Mouse (Mus musculus): ENCODE measurements at regions not wholly inside any gene's neighbourhood (a gene's known extent, or its start where the extent isn't known, plus 50 kb on each side); places are given as distances from the start of the nearest gene placed in this dataset.

DNA sequence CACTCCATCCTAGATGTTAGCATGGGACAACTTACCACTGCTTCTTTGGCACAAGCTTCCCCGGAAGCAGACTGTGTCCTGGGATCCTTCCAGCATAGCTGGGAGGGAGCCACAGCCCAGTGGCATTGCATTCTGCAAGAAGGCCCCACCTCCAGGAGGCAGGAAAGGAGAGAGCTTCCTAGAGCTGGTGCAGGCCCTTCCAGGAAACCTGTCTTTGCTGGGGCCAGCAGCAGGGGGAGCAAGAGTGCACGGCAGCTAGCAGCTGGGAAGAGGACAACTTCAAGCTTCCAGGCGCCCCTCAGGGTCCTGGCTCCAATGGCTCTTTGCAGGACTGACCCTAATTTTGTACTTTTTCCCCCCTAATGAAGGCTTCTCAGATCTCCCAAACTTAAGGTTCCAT, 115.4 kb upstream of the Sorcs3 start:
- Histone ChIP-seq H3K4me1 (replicated peaks) (0 out of 2 replicates have a peak, but pooled peaks cover 9% of the 10 kb centered on the region), H3K9ac (replicated peaks) (no peak overlapping the region), H3K4me2 (no peak overlapping the region), H3K27ac (no peak overlapping the region), H3K36me3 (no peaks in the 10 kb centered on the region), H3K9me3 (peaks cover 14% of the 10 kb centered on the region; the same call in 1 of the 2 replicates), H3K4me3 (replicated peaks) (no peak overlapping the region), H3K27me3 (peaks cover 5% of the 10 kb centered on the region)
- WGBS = 20% methylated on average over 3 of the region's 3 CpGs
- no peak; the same call in 1 of the 2 replicates for ATAC-seq (ENCODE audit: insufficient number of reproducible peaks, insufficient read depth, low FRiP score, low TSS enrichment, low read depth)

GRCm38 (mm10) chr19:48097363-48097762, 108.5 kb upstream of the Sorcs3 start:
- H3K9me3 ChIP-seq = peaks cover 5% of the 10 kb centered on the region; the same call in 1 of the 2 replicates
- H3K4me2 ChIP-seq = no peak overlapping the region
- 0 out of 2 replicates have a peak, but pooled peaks cover 5% of the 10 kb centered on the region for H3K4me1 ChIP-seq (replicated peaks)
- H3K4me3 ChIP-seq (replicated peaks) = no peak overlapping the region
- ATAC-seq (ENCODE audit: insufficient number of reproducible peaks, insufficient read depth, low FRiP score, low TSS enrichment, low read depth) = no peak
- H3K9ac ChIP-seq (replicated peaks) = no peak overlapping the region
- H3K36me3 ChIP-seq = no peaks in the 10 kb centered on the region
- 76% methylated on average over 5 of the region's 5 CpGs for WGBS
- H3K27me3 ChIP-seq = no peaks in the 10 kb centered on the region
- H3K27ac ChIP-seq = no peak overlapping the region

DNA sequence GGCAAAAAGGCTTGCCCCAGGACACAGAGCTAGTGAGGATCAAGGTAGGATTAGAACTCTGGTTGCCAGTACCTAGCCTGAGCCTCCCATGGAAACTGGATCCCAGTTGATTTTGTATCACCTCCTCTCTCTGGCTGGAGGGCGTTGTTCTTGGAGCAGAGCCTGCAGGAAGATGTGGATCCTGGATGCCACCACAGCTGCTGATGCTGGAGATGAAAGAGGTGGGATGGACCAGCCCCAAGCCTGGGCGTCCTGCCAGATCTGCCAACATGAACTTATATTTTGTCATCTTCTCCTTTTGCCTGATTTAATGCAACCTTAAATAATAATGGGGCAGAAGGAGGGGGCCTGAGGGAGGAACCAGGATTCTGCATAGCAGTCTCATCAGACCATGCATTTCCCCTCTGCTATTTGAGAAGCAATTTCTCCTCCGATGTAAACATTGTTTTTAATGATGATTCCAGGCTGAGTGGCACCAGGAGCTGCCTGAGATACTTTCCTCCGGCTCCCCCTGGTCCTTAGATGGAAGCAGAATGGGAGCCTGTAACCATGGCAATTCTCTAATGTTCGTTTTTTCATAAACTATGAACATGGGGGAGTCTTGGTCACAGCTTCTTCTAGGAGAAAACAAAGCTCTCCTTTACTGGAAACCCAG, 107.8 kb upstream of the Sorcs3 start:
- no peak overlapping the region for H3K27ac ChIP-seq
- no peak overlapping the region for H3K4me3 ChIP-seq (replicated peaks)
- no peak for ATAC-seq (ENCODE audit: insufficient number of reproducible peaks, insufficient read depth, low FRiP score, low TSS enrichment, low read depth)
- 61% methylated on average over 5 of the region's 5 CpGs for WGBS
- H3K4me2 ChIP-seq = no peak overlapping the region
- no peaks in the 10 kb centered on the region for H3K36me3 ChIP-seq
- H3K9ac ChIP-seq (replicated peaks) = no peak overlapping the region
- peaks cover 5% of the 10 kb centered on the region; the same call in 1 of the 2 replicates for H3K9me3 ChIP-seq
- H3K27me3 ChIP-seq = no peaks in the 10 kb centered on the region
- 0 out of 2 replicates have a peak, but pooled peaks cover 5% of the 10 kb centered on the region for H3K4me1 ChIP-seq (replicated peaks)

DNA sequence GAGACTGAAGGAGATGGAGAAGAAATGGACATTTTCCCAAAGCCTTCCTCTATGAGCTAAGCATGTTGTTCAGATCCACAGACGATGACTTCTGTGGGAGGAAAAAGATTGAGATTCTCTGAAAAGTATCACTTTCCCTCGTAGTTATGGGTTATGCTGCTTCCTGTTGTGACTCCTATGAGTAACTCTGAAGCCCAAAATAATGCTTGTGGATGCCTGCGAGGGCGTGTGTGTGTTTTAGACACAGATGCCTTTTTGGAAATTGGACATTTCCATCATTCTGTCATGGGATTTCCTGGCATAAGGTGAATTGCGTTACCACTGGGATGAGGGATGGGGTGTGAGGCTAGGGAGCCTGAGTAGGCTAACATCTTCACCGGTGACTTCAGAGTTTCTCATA, 104.8 kb upstream of the Sorcs3 start:
- Histone ChIP-seq H3K4me3 (replicated peaks) (no peak overlapping the region), H3K4me2 (no peak overlapping the region), H3K4me1 (replicated peaks) (0 out of 2 replicates have a peak, but pooled peaks cover 5% of the 10 kb centered on the region), H3K27ac (no peak overlapping the region), H3K9ac (replicated peaks) (no peak overlapping the region), H3K9me3 (no peaks in the 10 kb centered on the region), H3K36me3 (no peaks in the 10 kb centered on the region), H3K27me3 (no peaks in the 10 kb centered on the region)
- no peak for ATAC-seq (ENCODE audit: insufficient number of reproducible peaks, insufficient read depth, low FRiP score, low TSS enrichment, low read depth)
- WGBS = 87% methylated on average over 6 of the region's 6 CpGs

DNA sequence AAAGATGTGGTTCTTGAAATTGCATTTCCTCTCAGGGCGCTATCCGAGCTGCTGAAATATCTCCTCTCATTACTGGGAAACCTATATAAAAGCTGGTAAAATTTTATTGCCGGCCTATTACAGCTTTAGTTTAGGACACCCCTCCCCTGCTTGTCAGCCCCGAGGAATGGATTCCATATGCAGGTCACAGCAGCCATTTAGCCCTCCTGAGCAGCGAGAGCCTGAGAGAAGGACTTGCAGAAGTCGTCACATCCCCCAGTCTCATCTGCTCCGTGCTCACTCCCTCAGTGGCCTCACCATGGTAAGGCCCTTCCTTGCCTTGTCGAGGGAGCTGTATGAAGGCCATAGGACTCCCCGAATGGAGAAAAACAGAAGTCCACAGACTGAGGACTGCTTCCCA, 90.7 kb upstream of the Sorcs3 start:
- no peaks in the 10 kb centered on the region for H3K9me3 ChIP-seq
- H3K27me3 ChIP-seq = peaks cover 17% of the 10 kb centered on the region
- 11% methylated on average over 9 of the region's 9 CpGs for WGBS
- no peak overlapping the region for H3K9ac ChIP-seq (replicated peaks)
- peak overlapping the region; percentile 64; the same call in 1 of the 2 replicates for H3K27ac ChIP-seq
- H3K4me3 ChIP-seq (replicated peaks) = no peak overlapping the region
- no peaks in the 10 kb centered on the region for H3K36me3 ChIP-seq
- H3K4me1 ChIP-seq (replicated peaks) = peaks cover 37% of the 10 kb centered on the region
- peak overlapping the region; percentile 42 for H3K4me2 ChIP-seq
- no peak for ATAC-seq (ENCODE audit: insufficient number of reproducible peaks, insufficient read depth, low FRiP score, low TSS enrichment, low read depth)

GRCm38 (mm10) chr19:48115728-48116127, 90.1 kb upstream of the Sorcs3 start:
- no peak for ATAC-seq (ENCODE audit: insufficient number of reproducible peaks, insufficient read depth, low FRiP score, low TSS enrichment, low read depth)

DNA sequence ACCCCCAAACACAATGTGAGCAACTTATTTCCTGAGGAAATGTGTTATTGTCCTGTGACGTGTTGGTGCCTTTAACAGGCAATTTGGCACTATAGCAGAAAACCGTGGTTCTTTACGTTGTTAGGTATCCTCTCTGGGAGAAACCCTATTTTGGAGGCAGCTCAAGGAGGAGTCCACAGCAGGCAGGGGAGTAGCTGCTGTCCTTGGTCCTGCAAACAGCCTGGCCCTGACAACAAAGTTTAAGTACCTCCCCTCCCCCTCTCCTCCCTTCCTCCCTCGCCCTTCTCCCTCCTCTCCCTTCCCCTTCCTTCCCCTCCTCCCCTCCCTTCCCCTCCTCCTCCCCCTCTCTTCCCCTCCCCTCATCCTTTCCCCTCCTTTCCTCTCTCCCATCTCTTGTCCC, 89.1 kb upstream of the Sorcs3 start:
- H3K4me1 ChIP-seq (replicated peaks) = peaks cover 37% of the 10 kb centered on the region
- WGBS = 0% methylated on average over 3 of the region's 4 CpGs
- no peaks in the 10 kb centered on the region for H3K36me3 ChIP-seq
- H3K4me2 ChIP-seq = no peak overlapping the region
- no peak overlapping the region for H3K9ac ChIP-seq (replicated peaks)
- no peak for ATAC-seq (ENCODE audit: insufficient number of reproducible peaks, insufficient read depth, low FRiP score, low TSS enrichment, low read depth)
- no peaks in the 10 kb centered on the region for H3K9me3 ChIP-seq
- no peak overlapping the region for H3K4me3 ChIP-seq (replicated peaks)
- H3K27ac ChIP-seq = no peak overlapping the region
- peaks cover 13% of the 10 kb centered on the region for H3K27me3 ChIP-seq

More at GRCm38 (mm10) chr19:48115728-48116127, 90.1 kb upstream of the Sorcs3 start:
- Histone ChIP-seq H3K36me3 (no peaks in the 10 kb centered on the region), H3K4me2 (peak overlapping the region; percentile 42), H3K27ac (peak overlapping the region; percentile 64; the same call in 1 of the 2 replicates), H3K4me1 (replicated peaks) (peaks cover 37% of the 10 kb centered on the region), H3K4me3 (replicated peaks) (no peak overlapping the region), H3K27me3 (peaks cover 17% of the 10 kb centered on the region), H3K9me3 (no peaks in the 10 kb centered on the region), H3K9ac (replicated peaks) (no peak overlapping the region)
- WGBS = 26% methylated on average over 8 of the region's 8 CpGs

- Histone ChIP-seq H3K27ac (no peak overlapping the region), H3K9ac (replicated peaks) (no peak overlapping the region), H3K9me3 (no peaks in the 10 kb centered on the region), H3K36me3 (no peaks in the 10 kb centered on the region), H3K4me2 (no peak overlapping the region), H3K27me3 (peaks cover 7% of the 10 kb centered on the region), H3K4me1 (replicated peaks) (peaks cover 37% of the 10 kb centered on the region), H3K4me3 (replicated peaks) (no peak overlapping the region)
- ATAC-seq (ENCODE audit: insufficient number of reproducible peaks, insufficient read depth, low FRiP score, low TSS enrichment, low read depth) = no peak
- WGBS = 67% methylated on average over 4 of the region's 4 CpGs
Measured at GRCm38 (mm10) chr19:48117646-48118045, 88.2 kb upstream of the Sorcs3 start.

GRCm38 (mm10) chr19:48122281-48122680, 83.5 kb upstream of the Sorcs3 start:
- WGBS = 85% methylated on average over 11 of the region's 11 CpGs
- H3K4me3 ChIP-seq (replicated peaks) = no peak overlapping the region
- H3K9ac ChIP-seq (replicated peaks) = no peak overlapping the region
- no peak overlapping the region for H3K27ac ChIP-seq
- H3K36me3 ChIP-seq = no peaks in the 10 kb centered on the region
- ATAC-seq (ENCODE audit: insufficient number of reproducible peaks, insufficient read depth, low FRiP score, low TSS enrichment, low read depth) = no peak
- peaks cover 5% of the 10 kb centered on the region; the same call in 1 of the 2 replicates for H3K27me3 ChIP-seq
- peaks cover 18% of the 10 kb centered on the region for H3K4me1 ChIP-seq (replicated peaks)
- no peak overlapping the region for H3K4me2 ChIP-seq
- no peaks in the 10 kb centered on the region for H3K9me3 ChIP-seq

- H3K4me3 ChIP-seq (replicated peaks) = no peak overlapping the region
- no peak overlapping the region for H3K4me2 ChIP-seq
- H3K27me3 ChIP-seq = peaks cover 7% of the 10 kb centered on the region; the same call in 1 of the 2 replicates
- 58% methylated on average over 4 of the region's 4 CpGs for WGBS
- no peak for ATAC-seq (ENCODE audit: insufficient number of reproducible peaks, insufficient read depth, low FRiP score, low TSS enrichment, low read depth)
- peaks cover 10% of the 10 kb centered on the region for H3K4me1 ChIP-seq (replicated peaks)
- H3K36me3 ChIP-seq = no peaks in the 10 kb centered on the region
- H3K9me3 ChIP-seq = no peaks in the 10 kb centered on the region
- no peak overlapping the region for H3K27ac ChIP-seq
- no peak overlapping the region for H3K9ac ChIP-seq (replicated peaks)
Measured at GRCm38 (mm10) chr19:48123777-48124176, 82.0 kb upstream of the Sorcs3 start.

GRCm38 (mm10) chr19:48125731-48126130, 80.1 kb upstream of the Sorcs3 start:
- Histone ChIP-seq H3K9ac (replicated peaks) (no peak overlapping the region), H3K27me3 (peaks cover 7% of the 10 kb centered on the region; the same call in 1 of the 2 replicates), H3K27ac (no peak overlapping the region), H3K36me3 (no peaks in the 10 kb centered on the region), H3K4me3 (replicated peaks) (no peak overlapping the region), H3K9me3 (no peaks in the 10 kb centered on the region), H3K4me2 (no peak overlapping the region), H3K4me1 (replicated peaks) (peaks cover 10% of the 10 kb centered on the region)
- ATAC-seq (ENCODE audit: insufficient number of reproducible peaks, insufficient read depth, low FRiP score, low TSS enrichment, low read depth) = no peak
- 70% methylated on average over 6 of the region's 6 CpGs for WGBS

GRCm38 (mm10) chr19:48128089-48128488, 77.7 kb upstream of the Sorcs3 start:
- no peak for ATAC-seq (ENCODE audit: insufficient number of reproducible peaks, insufficient read depth, low FRiP score, low TSS enrichment, low read depth)
- peaks cover 10% of the 10 kb centered on the region for H3K4me1 ChIP-seq (replicated peaks)
- peaks cover 3% of the 10 kb centered on the region; the same call in 1 of the 2 replicates for H3K27me3 ChIP-seq
- H3K36me3 ChIP-seq = no peaks in the 10 kb centered on the region
- no peak overlapping the region for H3K27ac ChIP-seq
- H3K4me3 ChIP-seq (replicated peaks) = no peak overlapping the region
- no peak overlapping the region for H3K9ac ChIP-seq (replicated peaks)
- 16% methylated on average over 12 of the region's 12 CpGs for WGBS
- H3K9me3 ChIP-seq = no peaks in the 10 kb centered on the region
- H3K4me2 ChIP-seq = no peak overlapping the region

Measured in limb, embryonic 12.5 days (tissue).